ENCODE assay signal across 8 mouse cellular contexts in genomic region chr11:3370928-3371598, GRCm38 (mm10). TPM values are rescaled to one million over a fixed set of nuclear protein-coding genes. Genes with fewer than 3 reads are reported as not detected.
DNase-seq lines count a peak whose midpoint lies in the region; ATAC-seq and TF ChIP-seq lines count a peak whose summit lies in the region.

No protein-coding gene starts in this region.

- peak overlapping the region; percentile 90 for H3K27ac ChIP-seq in forebrain, embryonic 12.5 days
- peak overlapping the region; percentile 77 for H3K27ac ChIP-seq in heart, postnatal 0 days (ENCODE audit: low read depth)
- no peak overlapping the region for H3K27ac ChIP-seq in liver, embryonic 15.5 days (replicated peaks)
- peak overlapping the region; percentile 67 for H3K27ac ChIP-seq in neural tube, embryonic 12.5 days

- peak; percentile 93 for ATAC-seq in cerebellum, adult (ENCODE audit: insufficient number of reproducible peaks, low FRiP score, low TSS enrichment)
- peak; percentile 97 for ATAC-seq in forebrain, embryonic 12.5 days (ENCODE audit: low FRiP score)
- peak; percentile 92 for ATAC-seq in heart, postnatal 0 days (ENCODE audit: insufficient read depth, low read depth)
- peak; percentile 75 for ATAC-seq in liver, embryonic 15.5 days (ENCODE audit: insufficient read depth)
- peak; percentile 91 for ATAC-seq in neural tube, embryonic 12.5 days (ENCODE audit: low FRiP score, low read depth)

- H3K9ac ChIP-seq in forebrain, embryonic 12.5 days = peak overlapping the region; percentile 76
- H3K9ac ChIP-seq in heart, postnatal 0 days (replicated peaks; ENCODE audit: low read depth, low read length) = peak overlapping the region; percentile 64
- H3K9ac ChIP-seq in liver, embryonic 15.5 days = no peak overlapping the region
- peak overlapping the region; percentile 80 for H3K9ac ChIP-seq in neural tube, embryonic 12.5 days

- H3K4me1 ChIP-seq in E14TG2a.4 (replicated peaks; ENCODE audit: low read depth, low read length) = peaks cover 91% of the 10 kb centered on the region
- H3K4me1 ChIP-seq in forebrain, embryonic 12.5 days = peaks cover 51% of the 10 kb centered on the region
- H3K4me1 ChIP-seq in heart, postnatal 0 days (ENCODE audit: control insufficient read depth, insufficient read depth) = peaks cover 43% of the 10 kb centered on the region
- H3K4me1 ChIP-seq in liver, embryonic 15.5 days (replicated peaks) = peaks cover 18% of the 10 kb centered on the region
- H3K4me1 ChIP-seq in neural tube, embryonic 12.5 days = peaks cover 45% of the 10 kb centered on the region

- no peak for TF ChIP-seq CTCF in E14TG2a.4 (conservative IDR thresholded peaks at IDR 0.05; ENCODE audit: low read length)
- no peak for TF ChIP-seq CTCF in heart, postnatal 0 days (IDR thresholded peaks at IDR 0.05; ENCODE audit: low read depth)

- TF ChIP-seq EP300 in heart, postnatal 0 days (IDR thresholded peaks at IDR 0.05; ENCODE audit: low read depth) = no peak

- 2% methylated on average over 27 of the region's 27 CpGs for WGBS in forebrain, embryonic 12.5 days
- 3% methylated on average over 27 of the region's 27 CpGs for WGBS in heart, postnatal 0 days
- 12% methylated on average over 27 of the region's 27 CpGs for WGBS in liver, embryonic 15.5 days (ENCODE audit: insufficient replicate concordance)
- WGBS in neural tube, embryonic 12.5 days = 2% methylated on average over 27 of the region's 27 CpGs

- peak overlapping the region; percentile 81 for H3K4me2 ChIP-seq in forebrain, embryonic 12.5 days
- H3K4me2 ChIP-seq in heart, postnatal 0 days (ENCODE audit: low read depth, low read length) = peak overlapping the region; percentile 88
- peak overlapping the region; percentile 75 for H3K4me2 ChIP-seq in liver, embryonic 15.5 days
- H3K4me2 ChIP-seq in neural tube, embryonic 12.5 days (replicated peaks) = peak overlapping the region; percentile 82

- H3K4me3 ChIP-seq in E14TG2a.4 (replicated peaks; ENCODE audit: low read length) = peak overlapping the region; percentile 88
- peak overlapping the region; percentile 55 for H3K4me3 ChIP-seq in forebrain, embryonic 12.5 days (replicated peaks)
- peak overlapping the region; percentile 59 for H3K4me3 ChIP-seq in heart, postnatal 0 days (ENCODE audit: low read depth, low read length)
- peak overlapping the region; percentile 51 for H3K4me3 ChIP-seq in liver, embryonic 15.5 days (replicated peaks)
- peak overlapping the region; percentile 59 for H3K4me3 ChIP-seq in neural tube, embryonic 12.5 days

- H3K36me3 ChIP-seq in E14TG2a.4 (ENCODE audit: insufficient read depth, low read length) = peaks cover 16% of the 10 kb centered on the region; the same call in 1 of the 2 replicates
- no peaks in the 10 kb centered on the region for H3K36me3 ChIP-seq in forebrain, embryonic 12.5 days (replicated peaks)
- no peaks in the 10 kb centered on the region for H3K36me3 ChIP-seq in heart, postnatal 0 days (replicated peaks; ENCODE audit: control insufficient read depth, insufficient read depth, low read length)
- H3K36me3 ChIP-seq in liver, embryonic 15.5 days (replicated peaks) = no peaks in the 10 kb centered on the region
- no peaks in the 10 kb centered on the region for H3K36me3 ChIP-seq in neural tube, embryonic 12.5 days

- H3K27me3 ChIP-seq in E14TG2a.4 (ENCODE audit: insufficient read depth, low read length) = no peaks in the 10 kb centered on the region
- H3K27me3 ChIP-seq in forebrain, embryonic 12.5 days = no peaks in the 10 kb centered on the region
- no peaks in the 10 kb centered on the region for H3K27me3 ChIP-seq in heart, postnatal 0 days (ENCODE audit: control insufficient read depth, insufficient read depth, low read length)
- no peaks in the 10 kb centered on the region for H3K27me3 ChIP-seq in liver, embryonic 15.5 days
- H3K27me3 ChIP-seq in neural tube, embryonic 12.5 days (replicated peaks) = no peaks in the 10 kb centered on the region

- peak; percentile 96 for DNase-seq in heart, postnatal 0 days (ENCODE audit: low spot score)
- peak; percentile 86 to 87 for DNase-seq in kidney, postnatal 36 days
- peak; percentile 90 for DNase-seq in telencephalon, adult 2 months (ENCODE audit: low read depth, low spot score)

- H3K9me3 ChIP-seq in E14TG2a.4 (ENCODE audit: low read length) = no peaks in the 10 kb centered on the region
- H3K9me3 ChIP-seq in forebrain, embryonic 12.5 days = no peaks in the 10 kb centered on the region
- H3K9me3 ChIP-seq in heart, postnatal 0 days (replicated peaks; ENCODE audit: control insufficient read depth, low read length) = no peaks in the 10 kb centered on the region
- no peaks in the 10 kb centered on the region for H3K9me3 ChIP-seq in liver, embryonic 15.5 days (replicated peaks)
- H3K9me3 ChIP-seq in neural tube, embryonic 12.5 days = no peaks in the 10 kb centered on the region

RNA-seq across cellular contexts. Expression of gene Limk2, which starts 37.9 kb away (rescaled TPM):
- polyA plus RNA-seq in forebrain, embryonic 12.5 days (2016; fragmentation: Nextera tagmentation; extraction: Ambion mirVana) = 79.4 and 79.8 TPM in 2 replicates
- 38.3 and 55.1 TPM in 2 replicates for total RNA-seq in heart, postnatal 0 days (2014; rRNA removed; ENCODE audit: low replicate concordance)
- polyA plus RNA-seq in heart, postnatal 0 days (2015; fragmentation: Nextera tagmentation; extraction: Ambion mirVana) = 31.0 and 32.8 TPM in 2 replicates
- polyA plus RNA-seq in liver, embryonic 15.5 days (2015; fragmentation: Nextera tagmentation; extraction: Ambion mirVana) = 7.6 and 9.0 TPM in 2 replicates
- 117 and 121 TPM in 2 replicates for polyA plus RNA-seq in neural tube, embryonic 12.5 days (2016; fragmentation: Nextera tagmentation; extraction: Ambion mirVana)

RNA-seq across cellular contexts. Expression of gene Pik3ip1, which starts 40.9 kb away (rescaled TPM):
- polyA plus RNA-seq in forebrain, embryonic 12.5 days (2016; fragmentation: Nextera tagmentation; extraction: Ambion mirVana) = 12.8 and 13.3 TPM in 2 replicates
- 22.3 and 57.6 TPM in 2 replicates for total RNA-seq in heart, postnatal 0 days (2014; rRNA removed; ENCODE audit: low replicate concordance)
- polyA plus RNA-seq in heart, postnatal 0 days (2015; fragmentation: Nextera tagmentation; extraction: Ambion mirVana) = 44.7 and 65.9 TPM in 2 replicates
- 1.3 and 1.4 TPM in 2 replicates for polyA plus RNA-seq in liver, embryonic 15.5 days (2015; fragmentation: Nextera tagmentation; extraction: Ambion mirVana)
- polyA plus RNA-seq in neural tube, embryonic 12.5 days (2016; fragmentation: Nextera tagmentation; extraction: Ambion mirVana) = 21.2 and 22.6 TPM in 2 replicates
